Mouse (Mus musculus) ES-E14 (cell line): ENCODE data around the gene Zmynd11. TPM values are rescaled to one million over a fixed set of nuclear protein-coding genes. Genes with fewer than 3 reads are reported as not detected.

ENCODE experiments used
- DNase-seq: peaks from one replicate; pipeline ENCODE4 v3.0.0-alpha.2; 2013; ENCODE audit warnings: low read depth, low spot score
- H3K27ac ChIP-seq: 2 replicates; pipeline ENCODE4 v1.5.1; 2012; ENCODE audit warnings: low read depth, mild to moderate bottlenecking, low read length, moderate library complexity, mixed read lengths; ENCODE audit not compliant: poor library complexity, insufficient read depth, severe bottlenecking
- H3K36me3 ChIP-seq: 2 replicates; pipeline ENCODE4 v1.6.1; 2012; ENCODE audit warnings: mild to moderate bottlenecking, low read length, moderate library complexity, mixed read lengths; ENCODE audit not compliant: control insufficient read depth, poor library complexity, insufficient read depth, severe bottlenecking
- H3K4me1 ChIP-seq, 2 experiments: fragments of 150-350 bp in 1 of 2; sonication (generic) in 1 of 2; 2 replicates each; pipeline ENCODE4 v1.6.1; 2012; ENCODE audit warnings: low read length in 2 of 2, mild to moderate bottlenecking in 1 of 2, mixed read lengths in 1 of 2; ENCODE audit not compliant: control insufficient read depth in 2 of 2, insufficient read depth in 2 of 2, poor library complexity in 1 of 2
- H3K4me3 ChIP-seq, 2 experiments: fragments of 150-350 bp in 1 of 2; sonication (generic) in 1 of 2; 2 replicates each; pipeline ENCODE4 v1.5.1; 2012; ENCODE audit warnings: low read length in 2 of 2, low read depth in 1 of 2, mild to moderate bottlenecking in 1 of 2, mixed read lengths in 1 of 2; ENCODE audit not compliant: insufficient read depth in 1 of 2, poor library complexity in 1 of 2, severe bottlenecking in 1 of 2
- H3K9ac ChIP-seq: 2 replicates; pipeline ENCODE4 v1.6.1; 2012; ENCODE audit warnings: low read depth, mild to moderate bottlenecking, low read length, mixed read lengths; ENCODE audit not compliant: poor library complexity, insufficient read depth, severe bottlenecking
- H3K9me3 ChIP-seq: fragments of 150-350 bp; sonication (generic); 2 replicates; pipeline ENCODE4 v1.6.1; 2012; ENCODE audit warnings: low read depth, mild to moderate bottlenecking, low read length; ENCODE audit not compliant: control insufficient read depth, insufficient read depth
- CHD2 ChIP-seq: IDR thresholded peaks from 2 replicates; pipeline ENCODE4 v1.6.1; 2014; ENCODE audit warnings: mild to moderate bottlenecking, low read depth, low read length, inconsistent platforms
- HCFC1 ChIP-seq: IDR thresholded peaks from 2 replicates; pipeline ENCODE4 v1.6.1; 2012; ENCODE audit warnings: low read length, inconsistent platforms, borderline replicate concordance; ENCODE audit not compliant: insufficient read depth
- MAFK ChIP-seq: IDR thresholded peaks from 2 replicates; pipeline ENCODE4 v1.6.1; 2014; ENCODE audit warnings: mild to moderate bottlenecking, low read depth, low read length, inconsistent platforms; ENCODE audit not compliant: insufficient read depth
- ZC3H11A ChIP-seq: IDR thresholded peaks from 2 replicates; pipeline ENCODE4 v1.6.1; 2012; ENCODE audit warnings: low read depth, mild to moderate bottlenecking, inconsistent platforms, low read length, borderline replicate concordance
- ZNF384 ChIP-seq: IDR thresholded peaks from 2 replicates; pipeline ENCODE4 v1.6.1; 2012; ENCODE audit warnings: low read depth, low read length, inconsistent platforms
- in situ Hi-C, 2 experiments: fragments of 600-800 bp; cut with MboI; formaldehyde crosslinking; loops; one replicate each; pipeline ENCODE4 v1.15.1; 2025; ENCODE audit warnings: low sequenced_read_pairs in 2 of 2, inconsistent platforms in 1 of 2; ENCODE audit not compliant: unreplicated experiment in 2 of 2
- total RNA-seq: library from RNA; depleted of rRNA; stranded (reverse); fragments of 300-350 nt; gene quantifications from 2 replicates; pipeline ENCODE4 v1.2.3, GENCODE M21; 2012

Zmynd11 gene
- total RNA-seq, 1 experiment, result 24.3 TPM

DNA sequence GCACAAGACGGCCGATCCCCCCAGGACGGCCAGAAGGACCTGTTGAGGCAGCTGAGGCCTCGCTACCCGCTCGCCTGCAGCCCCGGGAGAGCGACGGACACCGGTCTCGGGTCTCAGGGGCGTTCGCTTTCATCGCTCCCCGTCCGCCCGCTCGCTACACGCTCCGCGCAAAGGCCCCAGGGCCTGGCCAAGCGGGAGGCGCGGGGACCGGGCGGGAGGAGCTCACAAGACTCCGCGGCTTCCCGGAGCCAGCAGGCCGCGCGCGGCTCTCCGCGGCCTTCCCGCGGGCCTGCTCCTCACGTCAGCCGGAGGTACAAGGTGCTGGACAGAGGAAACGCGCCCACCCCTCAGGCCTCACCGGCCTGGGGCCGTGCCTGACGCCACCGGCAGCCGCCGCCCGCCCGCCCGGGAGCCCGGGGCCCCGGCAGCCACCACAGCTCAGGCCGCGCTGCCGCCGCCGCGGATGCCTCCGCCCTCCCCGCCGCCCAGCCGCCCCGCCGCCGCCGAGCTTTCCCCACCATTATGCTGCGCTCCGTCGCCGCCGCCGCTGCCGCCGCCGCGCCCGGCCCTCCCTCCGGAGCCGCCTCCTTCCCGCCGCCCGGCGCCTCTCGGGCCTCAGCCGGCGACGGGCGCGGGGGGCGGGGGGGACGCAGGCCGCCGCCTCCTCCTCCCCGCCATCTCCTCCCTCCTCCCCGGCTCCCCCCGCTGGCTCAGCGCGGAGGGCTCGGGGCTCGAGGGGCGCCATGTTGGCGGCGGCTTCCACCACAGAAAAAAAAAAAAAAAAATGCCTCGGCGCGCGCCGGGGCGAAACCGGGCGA is 1.1 kb downstream of the Zmynd11 start:
- DNase-seq, result peak; percentile 29
- Histone ChIP-seq H3K9me3 (no peaks in the 10 kb centered on the region), H3K4me1 (peaks cover 0 to 8% of the 10 kb centered on the region in 2 experiments; a peak in 2 of 4 replicates), H3K27ac (no peak overlapping the region; the same call in 1 of the 2 replicates), H3K4me3 (peak overlapping the region; percentile 92 to 93), H3K36me3 (no peaks in the 10 kb centered on the region), H3K9ac (peak overlapping the region; percentile 96)
- TF ChIP-seq ZNF384, result peak; percentile 74; the same call in 1 of the 2 replicates
- no peak for TF ChIP-seq ZC3H11A
- in situ Hi-C loops, result no loop called here

DNA sequence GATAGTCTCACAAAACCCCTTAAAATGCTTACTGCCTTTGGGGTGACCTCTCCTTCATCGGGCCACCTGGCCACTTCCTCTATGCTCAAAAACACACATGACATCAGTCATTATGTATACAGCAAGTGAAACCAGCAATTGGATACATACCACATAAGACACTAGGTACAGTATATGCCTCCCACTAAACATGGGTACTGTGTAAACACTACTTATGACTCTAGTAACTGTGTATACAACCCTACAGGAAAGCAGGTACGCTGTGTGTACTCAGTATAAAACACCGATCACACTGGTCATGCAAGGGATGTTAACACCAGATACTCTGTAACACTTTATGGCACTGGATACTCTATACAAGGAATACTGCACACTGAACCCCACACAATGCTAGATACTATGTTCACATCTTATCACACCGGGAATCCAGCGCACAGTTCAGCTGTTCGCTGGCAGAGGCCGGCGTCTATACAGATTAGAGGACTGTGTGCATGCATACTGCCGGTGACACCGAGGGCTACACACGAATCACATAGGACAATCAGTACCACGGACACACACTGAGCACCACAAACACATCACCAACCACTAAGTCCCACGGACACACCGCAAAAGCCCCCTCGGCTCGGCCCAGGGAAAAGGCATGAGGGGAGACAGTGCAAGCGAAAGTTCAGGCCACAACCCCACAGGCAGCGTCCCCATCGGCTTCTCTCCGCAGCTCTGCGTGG is 1.9 kb downstream of the Zmynd11 start:
- in situ Hi-C loops, result no loop called here
- TF ChIP-seq HCFC1, result no peak
- no peak for TF ChIP-seq ZC3H11A
- TF ChIP-seq MAFK, result no peak
- TF ChIP-seq CHD2, result no peak
- TF ChIP-seq ZNF384, result no peak
- peaks cover 0 to 8% of the 10 kb centered on the region in 2 experiments; a peak in 2 of 4 replicates for H3K4me1 ChIP-seq
- no peaks in the 10 kb centered on the region for H3K9me3 ChIP-seq
- no peaks in the 10 kb centered on the region for H3K36me3 ChIP-seq
- peak overlapping the region; percentile 92 to 93 for H3K4me3 ChIP-seq
- H3K27ac ChIP-seq, result no peak overlapping the region
- H3K9ac ChIP-seq, result peak overlapping the region; percentile 96
- DNase-seq, result peak; percentile 13

DNA sequence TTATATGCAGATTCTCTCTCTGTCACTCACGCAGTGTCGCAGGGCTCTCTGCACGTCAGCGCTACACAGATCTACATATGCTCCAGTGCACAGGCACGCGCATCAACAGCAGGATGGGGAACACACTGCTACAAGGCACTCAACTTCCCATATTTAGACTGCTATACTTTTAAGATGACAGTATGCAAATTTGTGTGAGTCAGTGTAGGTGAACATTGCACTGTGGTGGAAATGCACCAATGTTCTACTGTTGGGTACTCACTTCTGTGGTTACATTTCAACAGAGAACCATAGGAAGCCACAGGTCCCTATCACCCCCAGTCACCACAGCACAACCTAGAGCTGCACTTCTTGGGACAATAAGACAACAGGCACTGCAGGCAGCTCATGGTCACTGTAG is 5.1 kb downstream of the Zmynd11 start:
- Histone ChIP-seq H3K9me3 (no peaks in the 10 kb centered on the region), H3K4me3 (no peak overlapping the region), H3K9ac (no peak overlapping the region), H3K4me1 (peaks cover 3 to 6% of the 10 kb centered on the region in 2 experiments; a peak in 3 of 4 replicates), H3K36me3 (no peaks in the 10 kb centered on the region), H3K27ac (no peak overlapping the region)
- in situ Hi-C loops, result no loop called here
- TF ChIP-seq ZNF384, result no peak
- no peak for TF ChIP-seq HCFC1
- DNase-seq, result no peak

DNA sequence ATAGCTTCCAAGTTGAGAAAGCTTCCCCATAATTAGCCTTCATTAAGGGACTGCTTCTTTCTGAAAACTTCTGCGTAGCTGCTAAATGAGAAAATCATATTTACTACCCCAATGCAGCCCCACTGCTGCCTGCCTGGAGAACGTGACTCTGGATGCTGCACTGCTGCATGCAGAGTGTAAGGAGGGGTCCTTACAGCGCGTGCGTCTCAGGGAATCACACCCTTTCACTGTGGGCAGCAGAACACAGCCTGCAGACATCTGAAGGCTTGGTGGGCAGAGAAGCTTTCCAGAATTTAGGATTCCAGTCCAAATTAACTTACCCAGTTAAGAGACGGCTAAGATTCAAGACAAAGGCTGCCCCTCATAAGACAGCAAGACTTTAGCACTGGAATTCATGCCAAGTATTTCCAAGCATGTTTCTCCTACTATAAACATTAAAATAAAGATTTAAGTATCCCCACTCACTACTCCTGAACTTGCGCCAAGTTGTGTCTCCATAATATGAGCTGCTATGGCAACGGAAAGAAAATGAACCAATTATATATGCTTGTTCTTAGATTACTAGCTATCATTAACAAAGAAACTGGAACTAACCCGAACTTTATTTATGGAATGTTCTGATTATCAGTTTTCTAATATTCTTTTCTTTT is 7.2 kb downstream of the Zmynd11 start:
- Histone ChIP-seq H3K4me1 (peaks cover under 1 to 3% of the 10 kb centered on the region in 2 experiments; a peak in 3 of 4 replicates), H3K4me3 (no peak overlapping the region), H3K9me3 (no peaks in the 10 kb centered on the region), H3K27ac (no peak overlapping the region), H3K36me3 (no peaks in the 10 kb centered on the region), H3K9ac (no peak overlapping the region)
- no peak for DNase-seq
- in situ Hi-C loops, result no loop called here
- TF ChIP-seq ZC3H11A (no peak), CHD2 (no peak), HCFC1 (no peak), MAFK (no peak), ZNF384 (no peak)
